Mouse (Mus musculus) fat pad, adult 2 months (tissue): ENCODE measurements around the gene Tmem41a.

Source experiments
- DNase-seq: peaks from one replicate; pipeline ENCODE4 v3.0.0-alpha.2; 2011; ENCODE audit warnings: low read depth, low spot score; ENCODE audit errors: extremely low read depth

Gene Tmem41a

DNA sequence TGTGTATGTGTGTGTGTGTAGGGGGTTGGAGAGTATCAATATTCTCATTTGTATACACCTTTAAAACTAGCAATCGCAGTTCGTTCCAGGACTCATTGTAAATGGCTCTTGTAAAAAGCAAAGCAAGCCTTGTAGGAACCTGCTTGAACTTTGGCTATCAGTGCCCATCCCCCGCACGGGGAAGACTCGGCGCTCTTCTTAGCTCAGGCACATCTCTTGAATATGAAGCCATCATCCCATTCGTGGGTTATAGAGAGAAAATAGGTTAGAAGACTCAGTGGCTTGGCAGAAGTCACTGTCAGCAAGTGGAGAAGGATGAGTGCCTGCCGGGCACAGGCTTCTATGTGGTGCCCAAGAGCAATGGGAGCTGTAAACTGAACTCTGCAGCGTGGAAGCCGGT, 42.7 kb downstream of the Tmem41a start:
- DNase-seq, result no peak

DNA sequence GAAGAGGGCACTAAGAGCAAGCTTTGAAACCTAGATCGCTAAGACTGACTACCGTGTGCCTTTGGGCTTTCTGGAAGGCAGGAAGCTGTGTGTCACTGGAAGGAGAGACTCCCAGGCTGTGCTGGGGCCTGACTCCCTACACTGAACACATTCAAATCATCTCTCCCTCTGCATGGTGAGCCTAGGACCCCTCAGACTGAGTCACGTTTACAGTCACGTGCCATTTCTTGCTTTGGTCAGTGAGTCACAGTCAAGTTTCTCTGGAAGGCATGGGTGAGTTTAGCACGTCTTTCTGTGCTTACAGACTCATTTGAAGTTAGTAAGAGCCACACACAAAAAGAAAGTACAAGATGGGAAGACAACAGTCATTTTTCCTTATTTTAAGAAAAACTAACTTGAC, 46.1 kb downstream of the Tmem41a start:
- DNase-seq, result no peak

DNA sequence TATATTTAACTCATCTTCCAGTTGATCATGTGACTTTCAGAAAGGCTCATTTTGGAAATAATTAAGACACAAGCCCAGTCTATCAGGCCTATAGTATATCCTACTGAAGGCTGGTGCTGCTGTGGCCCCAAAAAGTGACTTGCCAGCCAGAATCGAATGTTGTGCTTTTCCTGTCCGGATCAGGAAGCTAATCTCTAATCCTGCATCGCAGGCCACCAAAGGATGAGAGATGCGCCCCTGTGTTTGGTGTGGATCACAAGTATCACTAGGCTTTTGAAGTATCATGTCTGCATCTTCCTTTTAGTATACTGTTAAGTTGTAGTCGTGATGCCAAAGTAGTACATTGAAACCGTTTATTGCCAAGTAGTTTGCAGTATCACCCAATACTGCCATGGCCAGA, 53.5 kb downstream of the Tmem41a start:
- DNase-seq, result no peak

DNA sequence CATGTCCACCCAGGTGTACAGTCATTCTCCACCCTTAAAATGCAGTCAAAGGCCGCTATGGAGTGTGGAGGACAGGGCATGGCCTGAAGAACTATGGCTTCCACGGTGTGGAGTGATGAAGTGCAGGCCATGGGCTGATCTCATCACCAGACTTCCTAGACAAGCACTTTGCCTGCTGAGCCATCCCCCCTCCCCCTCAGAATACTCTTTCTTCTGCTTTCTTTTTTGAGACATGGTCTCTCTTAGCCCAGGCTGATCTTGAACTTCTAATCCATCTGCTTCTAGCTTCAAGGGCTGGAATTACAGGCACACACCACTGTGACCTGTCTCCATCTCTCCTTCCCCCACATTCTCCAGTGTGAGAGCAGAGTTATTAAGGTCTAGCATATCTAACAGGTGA, 59.8 kb downstream of the Tmem41a start:
- DNase-seq, result no peak
